Mouse (Mus musculus): ENCODE results near the gene Ccdc78. TPM values are rescaled to one million over a fixed set of nuclear protein-coding genes. Genes with fewer than 3 reads are reported as not detected.

Ccdc78 gene
- polyA plus RNA-seq, 1 experiment, result 0.08 TPM

- no peaks in the 10 kb centered on the region for H3K36me3 ChIP-seq (ENCODE audit: control insufficient read depth, insufficient read depth)
- TF ChIP-seq SRF (IDR thresholded peaks at IDR 0.05; ENCODE audit: control insufficient read depth, insufficient read length, low read depth), result no peak
- TF ChIP-seq MYOD1 (IDR thresholded peaks at IDR 0.05; ENCODE audit: control insufficient read depth in 1 of 3, insufficient read length in 2 of 3, low read depth in 2 of 3), result no peak
- TF ChIP-seq MAX (IDR thresholded peaks at IDR 0.05; ENCODE audit: low read depth), result no peak
- no peak for TF ChIP-seq TCF3 (IDR thresholded peaks at IDR 0.05; ENCODE audit: insufficient read length, low read depth)
- no peak for TF ChIP-seq MYOG (IDR thresholded peaks at IDR 0.05; ENCODE audit: control insufficient read depth in 1 of 3, insufficient read depth in 1 of 3, insufficient read length in 2 of 3, low read depth in 2 of 3)
- no peak for TF ChIP-seq USF1 (IDR thresholded peaks at IDR 0.05; ENCODE audit: low read depth)
- no peak for TF ChIP-seq REST (IDR thresholded peaks at IDR 0.05; ENCODE audit: insufficient read depth, insufficient read length)
- TF ChIP-seq TCF12 (IDR thresholded peaks at IDR 0.05; ENCODE audit: insufficient read depth, poor library complexity, severe bottlenecking), result no peak
- TF ChIP-seq POLR2AphosphoS2 (IDR thresholded peaks at IDR 0.05; ENCODE audit: insufficient read length, low read depth), result no peak
- no peaks in the 10 kb centered on the region for H3K27me3 ChIP-seq (ENCODE audit: control insufficient read depth, insufficient read depth, insufficient read length)
- H3K79me2 ChIP-seq (ENCODE audit: control insufficient read depth, insufficient read depth), result peaks cover 8% of the 10 kb centered on the region
- H3K4me2 ChIP-seq (ENCODE audit: low read depth), result no peak overlapping the region
- H3ac ChIP-seq (ENCODE audit: control insufficient read depth, insufficient read length), result no peak overlapping the region
- no peak overlapping the region for H3K4me3 ChIP-seq
These were observed 10.9 kb upstream of the Ccdc78 start for GRCm38 (mm10) chr17:25775318-25776062.

- H3K4me3 ChIP-seq, result no peak overlapping the region
- TF ChIP-seq MYOD1 (IDR thresholded peaks at IDR 0.05; ENCODE audit: control insufficient read depth in 1 of 3, insufficient read length in 2 of 3, low read depth in 2 of 3) (no peak), MAX (IDR thresholded peaks at IDR 0.05; ENCODE audit: low read depth) (no peak), POLR2A (IDR thresholded peaks at IDR 0.05; ENCODE audit: insufficient read length, low read depth) (no peak)
- no peak overlapping the region for H3K4me2 ChIP-seq (ENCODE audit: low read depth)
- H3K36me3 ChIP-seq (ENCODE audit: control insufficient read depth, insufficient read depth), result peaks cover 4% of the 10 kb centered on the region
- H3K27me3 ChIP-seq (ENCODE audit: control insufficient read depth, insufficient read depth, insufficient read length), result no peaks in the 10 kb centered on the region
- no peak overlapping the region for H3ac ChIP-seq (ENCODE audit: control insufficient read depth, insufficient read length)
- H3K79me2 ChIP-seq (ENCODE audit: control insufficient read depth, insufficient read depth), result peaks cover 8% of the 10 kb centered on the region
These were observed 8.4 kb upstream of the Ccdc78 start for GRCm38 (mm10) chr17:25777948-25778347.

- Histone ChIP-seq H3ac (ENCODE audit: control insufficient read depth, insufficient read length) (no peak overlapping the region), H3K27me3 (ENCODE audit: control insufficient read depth, insufficient read depth, insufficient read length) (no peaks in the 10 kb centered on the region), H3K4me3 (no peak overlapping the region), H3K79me2 (ENCODE audit: control insufficient read depth, insufficient read depth) (no peaks in the 10 kb centered on the region), H3K36me3 (ENCODE audit: control insufficient read depth, insufficient read depth) (peaks cover 4% of the 10 kb centered on the region), H3K4me2 (ENCODE audit: low read depth) (no peak overlapping the region)
- TF ChIP-seq MYOG (IDR thresholded peaks at IDR 0.05; ENCODE audit: control insufficient read depth in 1 of 3, insufficient read depth in 1 of 3, insufficient read length in 2 of 3, low read depth in 2 of 3), result no peak
- TF ChIP-seq POLR2A (IDR thresholded peaks at IDR 0.05; ENCODE audit: insufficient read length, low read depth), result no peak
- TF ChIP-seq E2F4 (IDR thresholded peaks at IDR 0.05; ENCODE audit: insufficient read depth), result no peak
- no peak for TF ChIP-seq TCF12 (IDR thresholded peaks at IDR 0.05; ENCODE audit: insufficient read depth, poor library complexity, severe bottlenecking)
These were observed 5.0 kb upstream of the Ccdc78 start for GRCm38 (mm10) chr17:25781339-25781738.

GRCm38 (mm10) chr17:25783086-25783485 is 3.3 kb upstream of the Ccdc78 start:
- no peaks in the 10 kb centered on the region for H3K79me2 ChIP-seq (ENCODE audit: control insufficient read depth, insufficient read depth)
- no peak overlapping the region for H3K4me2 ChIP-seq (ENCODE audit: low read depth)
- H3K36me3 ChIP-seq (ENCODE audit: control insufficient read depth, insufficient read depth), result peaks cover 4% of the 10 kb centered on the region
- H3ac ChIP-seq (ENCODE audit: control insufficient read depth, insufficient read length), result no peak overlapping the region
- H3K4me3 ChIP-seq, result no peak overlapping the region
- no peak for TF ChIP-seq POLR2AphosphoS2 (IDR thresholded peaks at IDR 0.05; ENCODE audit: insufficient read length, low read depth)
- TF ChIP-seq REST (IDR thresholded peaks at IDR 0.05; ENCODE audit: insufficient read depth, insufficient read length), result no peak
- peak; percentile 2 for TF ChIP-seq POLR2A (IDR thresholded peaks at IDR 0.05; ENCODE audit: insufficient read length, low read depth)
- H3K27me3 ChIP-seq (ENCODE audit: control insufficient read depth, insufficient read depth, insufficient read length), result no peaks in the 10 kb centered on the region

GRCm38 (mm10) chr17:25783861-25784574 is 2.4 kb upstream of the Ccdc78 start:
- no peaks in the 10 kb centered on the region for H3K79me2 ChIP-seq (ENCODE audit: control insufficient read depth, insufficient read depth)
- no peak overlapping the region for H3ac ChIP-seq (ENCODE audit: control insufficient read depth, insufficient read length)
- H3K4me3 ChIP-seq, result peak overlapping the region; percentile 52
- peak overlapping the region; percentile 97 for H3K4me2 ChIP-seq (ENCODE audit: low read depth)
- H3K36me3 ChIP-seq (ENCODE audit: control insufficient read depth, insufficient read depth), result peaks cover 4% of the 10 kb centered on the region
- H3K27me3 ChIP-seq (ENCODE audit: control insufficient read depth, insufficient read depth, insufficient read length), result no peaks in the 10 kb centered on the region
- TF ChIP-seq POLR2AphosphoS2 (IDR thresholded peaks at IDR 0.05; ENCODE audit: insufficient read length, low read depth) (peak; percentile 37), SRF (IDR thresholded peaks at IDR 0.05; ENCODE audit: control insufficient read depth, insufficient read length, low read depth) (no peak)

- TF ChIP-seq POLR2A (IDR thresholded peaks at IDR 0.05; ENCODE audit: insufficient read length, low read depth), result peak; percentile 85
- TF ChIP-seq MYOG (IDR thresholded peaks at IDR 0.05; ENCODE audit: control insufficient read depth in 1 of 3, insufficient read depth in 1 of 3, insufficient read length in 2 of 3, low read depth in 2 of 3), result no peak
- TF ChIP-seq MAX (IDR thresholded peaks at IDR 0.05; ENCODE audit: low read depth), result no peak
- TF ChIP-seq CEBPB (IDR thresholded peaks at IDR 0.05; ENCODE audit: insufficient read depth, poor library complexity, severe bottlenecking), result no peak
- TF ChIP-seq POLR2AphosphoS2 (IDR thresholded peaks at IDR 0.05; ENCODE audit: insufficient read length, low read depth), result peak; percentile 96
- no peak for TF ChIP-seq TCF12 (IDR thresholded peaks at IDR 0.05; ENCODE audit: insufficient read depth, poor library complexity, severe bottlenecking)
- no peak for TF ChIP-seq SRF (IDR thresholded peaks at IDR 0.05; ENCODE audit: control insufficient read depth, insufficient read length, low read depth)
- no peak for TF ChIP-seq MYOD1 (IDR thresholded peaks at IDR 0.05; ENCODE audit: control insufficient read depth in 1 of 3, insufficient read length in 2 of 3, low read depth in 2 of 3)
- TF ChIP-seq USF1 (IDR thresholded peaks at IDR 0.05; ENCODE audit: low read depth), result no peak
- TF ChIP-seq REST (IDR thresholded peaks at IDR 0.05; ENCODE audit: insufficient read depth, insufficient read length), result no peak
- no peak for TF ChIP-seq E2F4 (IDR thresholded peaks at IDR 0.05; ENCODE audit: insufficient read depth)
- TF ChIP-seq TCF3 (IDR thresholded peaks at IDR 0.05; ENCODE audit: insufficient read length, low read depth), result no peak
- peak within 1 kb of the TSS; percentile 52 for H3K4me3 ChIP-seq
- H3K27me3 ChIP-seq (ENCODE audit: control insufficient read depth, insufficient read depth, insufficient read length), result no peaks in the 10 kb centered on the region
- peaks cover 4% of the 10 kb centered on the region for H3K36me3 ChIP-seq (ENCODE audit: control insufficient read depth, insufficient read depth)
- no peaks in the 10 kb centered on the region for H3K79me2 ChIP-seq (ENCODE audit: control insufficient read depth, insufficient read depth)
- H3K4me2 ChIP-seq (ENCODE audit: low read depth), result peak within 1 kb of the TSS; percentile 97
- peak within 1 kb of the TSS; percentile 0 for H3ac ChIP-seq (ENCODE audit: control insufficient read depth, insufficient read length)
These were observed 1.1 kb upstream of the Ccdc78 start, which contains the start of gene Haghl for GRCm38 (mm10) chr17:25785281-25785745. Haghl (minus strand) TSS chr17:25785673.
